Mouse (Mus musculus) adrenal gland, adult (tissue): ENCODE results near the gene Pcyt1b.
A peak's percentile ranks its signal among the peaks of the same experiment; 100 is the strongest.

ENCODE experiments used
- DNase-seq, 2 experiments: peaks; one replicate each; pipeline ENCODE4 v3.0.0; 2022 to 2023; ENCODE audit warnings: low spot score in 1 of 2; ENCODE audit not compliant: inconsistent age in 2 of 2

Pcyt1b gene

DNA sequence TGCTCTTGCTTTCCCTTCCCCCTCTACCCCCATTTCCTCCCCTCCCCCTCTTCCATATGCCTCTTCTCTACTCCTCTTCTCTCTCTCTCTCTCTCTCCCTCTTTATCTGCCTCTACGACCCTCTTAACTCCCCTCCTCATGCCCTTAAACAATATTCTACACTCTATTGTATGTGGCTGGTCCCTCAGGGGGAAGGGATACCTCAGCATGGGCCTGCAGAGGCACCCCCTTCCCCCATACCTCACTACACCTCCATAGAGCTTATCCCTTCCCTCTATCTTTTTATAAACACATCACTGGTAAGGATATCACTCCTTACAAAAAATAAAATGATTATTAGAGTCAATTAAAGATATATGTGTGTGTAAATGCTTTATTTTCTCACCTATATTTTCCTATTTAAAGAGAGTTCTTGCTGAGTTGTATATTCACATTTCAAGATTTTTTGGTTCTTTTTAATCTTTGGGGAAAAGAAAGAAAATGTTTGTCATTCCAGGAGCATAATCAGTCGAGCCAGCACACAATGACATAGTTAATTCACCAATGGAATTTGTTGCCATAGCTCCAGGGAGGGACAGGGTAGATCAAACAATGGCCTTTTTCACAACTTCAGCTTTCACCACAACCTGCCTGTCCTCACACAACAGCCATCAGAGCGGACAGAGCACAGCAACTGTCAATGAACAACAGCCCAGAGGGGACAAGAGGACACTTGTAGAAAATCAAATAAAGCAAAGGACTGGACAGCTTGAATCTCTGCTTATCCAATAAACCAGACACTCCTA is at the start of gene Pcyt1b:
Gene Pcyt1b, plus strand, starts transcription at position 646 of the 785 bp plus-strand sequence.
- DNase-seq: no peak

DNA sequence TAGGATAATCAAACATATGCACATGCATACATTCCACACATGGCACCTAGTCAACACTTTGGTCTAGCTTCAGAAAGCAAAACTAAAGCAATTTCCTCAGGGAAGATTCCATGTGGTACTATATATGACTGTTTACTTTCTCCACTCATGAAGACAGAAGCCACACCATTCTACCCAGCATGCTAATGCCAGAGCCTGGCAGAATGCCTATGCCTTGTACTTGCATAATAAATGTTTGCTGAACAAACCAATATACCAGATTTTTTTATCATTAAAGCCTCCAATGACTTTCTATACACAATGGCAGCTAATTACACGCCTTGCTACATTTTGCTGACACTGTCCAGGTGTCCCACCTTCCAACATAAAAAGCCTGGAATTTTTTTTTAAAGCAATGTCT is 24.4 kb upstream of the Pcyt1b start:
- no peak for DNase-seq

DNA sequence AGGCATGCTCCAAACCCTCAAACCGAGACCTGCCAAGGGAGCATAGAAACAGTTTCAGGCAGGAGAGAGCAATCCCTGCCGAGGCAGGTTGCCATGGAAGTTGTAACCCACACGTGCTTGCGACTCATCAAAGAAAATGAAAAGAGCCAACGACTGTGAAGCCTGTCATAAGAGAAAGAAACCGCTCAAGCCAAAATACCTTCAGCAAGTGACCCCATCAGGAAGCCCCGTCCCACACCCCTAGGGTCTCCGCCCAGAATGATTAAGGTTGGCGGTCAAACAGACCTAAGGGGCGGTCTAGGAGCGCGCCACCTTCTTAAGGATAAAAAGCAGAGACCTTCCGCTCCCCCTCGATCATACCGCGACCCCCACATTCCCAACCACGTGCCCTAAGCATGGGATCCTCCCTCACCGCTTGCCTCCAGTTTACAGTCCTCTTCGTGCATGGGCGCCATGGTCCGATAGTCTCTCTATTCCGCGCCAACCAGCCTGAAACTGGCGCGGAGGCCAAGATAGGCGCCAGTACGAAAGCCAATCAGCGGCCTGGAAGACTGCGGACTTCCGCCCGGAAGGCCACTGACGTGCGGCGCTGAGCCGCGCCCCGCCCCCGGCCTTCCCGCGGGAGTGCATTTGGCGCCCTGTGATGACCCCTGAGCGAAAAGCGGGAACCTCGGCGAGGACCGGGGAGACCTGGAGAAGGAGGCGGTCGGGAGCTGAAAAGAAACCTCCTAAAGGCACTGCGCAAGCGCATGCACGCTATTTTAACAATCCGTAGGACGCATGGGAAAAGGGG is 22.8 kb upstream of the Pcyt1b start, which contains the start of gene Pola1:
Gene Pola1, minus strand, starts transcription at position 499 of the 793 bp plus-strand sequence.
- DNase-seq: peak; percentile 90 to 94

DNA sequence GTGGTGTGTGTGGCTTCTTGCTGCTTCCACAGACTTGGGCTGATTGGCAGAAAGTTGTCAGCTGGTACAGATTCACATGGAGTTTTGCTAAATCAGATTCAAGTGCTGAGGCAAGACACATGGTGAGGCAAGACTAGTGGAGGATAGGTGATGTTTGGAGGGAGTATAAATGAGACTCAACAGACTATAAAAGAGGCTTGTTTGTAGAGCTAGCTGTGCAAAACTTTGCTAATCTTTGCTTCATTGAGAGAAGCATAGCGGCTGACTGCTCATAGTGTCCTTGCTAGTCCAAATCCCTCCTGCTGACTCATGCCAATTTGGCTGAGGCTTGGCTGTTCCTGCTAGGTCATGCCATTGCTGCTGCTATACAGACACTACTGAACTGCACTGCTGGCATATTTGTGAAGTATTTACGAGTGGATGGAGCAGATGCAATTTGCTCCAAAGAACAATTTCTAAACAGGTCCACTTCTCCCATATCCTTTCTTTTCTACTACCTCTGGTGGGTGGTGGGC is 19.7 kb upstream of the Pcyt1b start:
- DNase-seq: peak; percentile 57 to 78

DNA sequence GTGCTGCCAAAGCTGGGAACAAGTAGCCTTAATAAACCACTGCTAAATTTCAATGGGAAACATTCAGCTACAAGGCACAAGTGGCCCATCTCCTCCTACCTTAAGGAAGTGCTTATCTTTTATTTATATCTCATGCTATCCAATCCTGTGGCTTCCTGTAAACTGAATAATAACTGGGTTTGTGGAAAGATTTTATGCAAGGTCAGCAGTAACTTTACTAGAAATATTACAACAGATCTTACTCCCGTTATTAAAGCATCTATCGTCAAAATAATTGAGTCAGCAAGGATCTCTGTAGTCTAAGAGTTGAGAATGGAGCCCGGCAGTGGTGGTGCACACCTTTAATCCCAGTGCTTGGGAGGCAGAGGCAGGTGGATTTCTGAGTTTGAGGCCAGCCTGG is 11.1 kb upstream of the Pcyt1b start:
- DNase-seq: no peak

DNA sequence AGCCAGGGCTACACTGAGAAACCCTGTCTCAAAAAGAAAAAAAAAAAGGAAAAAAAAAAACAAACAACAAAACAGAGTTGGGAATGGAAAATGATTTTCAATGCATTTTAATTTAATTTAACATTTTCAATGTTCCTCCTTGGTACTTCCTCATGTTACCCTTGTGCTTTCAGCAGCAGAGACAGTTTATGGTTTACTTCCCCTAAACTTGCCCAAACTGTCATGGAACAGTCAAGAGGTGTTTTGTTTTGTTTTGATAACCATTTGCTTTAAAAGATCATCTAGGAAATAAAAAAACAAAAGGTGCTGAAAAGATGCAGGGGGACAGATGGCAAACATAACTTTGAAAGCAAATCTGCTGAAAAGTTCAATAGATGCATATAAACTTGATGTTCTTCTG is 10.6 kb upstream of the Pcyt1b start:
- DNase-seq: no peak

GRCm38 (mm10) chrX:93650738-93651137 is 3.9 kb upstream of the Pcyt1b start:
- no peak for DNase-seq

- DNase-seq: no peak
Observed at GRCm38 (mm10) chrX:93655153-93655552, 490 bp downstream of the Pcyt1b start.

GRCm38 (mm10) chrX:93663919-93664586 is 9.4 kb downstream of the Pcyt1b start:
- DNase-seq: no peak

DNA sequence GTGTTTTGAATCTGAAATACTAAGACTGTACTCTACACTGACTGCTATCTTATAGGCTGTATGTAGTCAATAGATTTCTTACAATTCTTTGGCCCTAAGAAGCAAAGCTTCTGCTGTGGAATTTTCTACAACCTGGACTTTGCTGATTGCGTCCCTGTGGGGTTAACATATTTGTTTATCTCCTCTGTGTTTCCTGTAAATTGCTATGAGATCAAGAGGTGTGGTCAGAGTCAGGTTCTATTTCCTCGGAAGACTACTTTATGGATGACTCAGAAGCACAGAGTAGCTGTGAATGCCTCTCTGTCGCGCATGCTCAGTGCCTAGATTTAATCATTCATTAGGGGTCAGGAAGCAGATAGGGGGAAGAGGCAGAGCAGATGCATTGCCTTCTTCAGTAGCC is 10.1 kb downstream of the Pcyt1b start:
- no peak for DNase-seq

GRCm38 (mm10) chrX:93674432-93674831 is 19.8 kb downstream of the Pcyt1b start:
- no peak for DNase-seq

DNA sequence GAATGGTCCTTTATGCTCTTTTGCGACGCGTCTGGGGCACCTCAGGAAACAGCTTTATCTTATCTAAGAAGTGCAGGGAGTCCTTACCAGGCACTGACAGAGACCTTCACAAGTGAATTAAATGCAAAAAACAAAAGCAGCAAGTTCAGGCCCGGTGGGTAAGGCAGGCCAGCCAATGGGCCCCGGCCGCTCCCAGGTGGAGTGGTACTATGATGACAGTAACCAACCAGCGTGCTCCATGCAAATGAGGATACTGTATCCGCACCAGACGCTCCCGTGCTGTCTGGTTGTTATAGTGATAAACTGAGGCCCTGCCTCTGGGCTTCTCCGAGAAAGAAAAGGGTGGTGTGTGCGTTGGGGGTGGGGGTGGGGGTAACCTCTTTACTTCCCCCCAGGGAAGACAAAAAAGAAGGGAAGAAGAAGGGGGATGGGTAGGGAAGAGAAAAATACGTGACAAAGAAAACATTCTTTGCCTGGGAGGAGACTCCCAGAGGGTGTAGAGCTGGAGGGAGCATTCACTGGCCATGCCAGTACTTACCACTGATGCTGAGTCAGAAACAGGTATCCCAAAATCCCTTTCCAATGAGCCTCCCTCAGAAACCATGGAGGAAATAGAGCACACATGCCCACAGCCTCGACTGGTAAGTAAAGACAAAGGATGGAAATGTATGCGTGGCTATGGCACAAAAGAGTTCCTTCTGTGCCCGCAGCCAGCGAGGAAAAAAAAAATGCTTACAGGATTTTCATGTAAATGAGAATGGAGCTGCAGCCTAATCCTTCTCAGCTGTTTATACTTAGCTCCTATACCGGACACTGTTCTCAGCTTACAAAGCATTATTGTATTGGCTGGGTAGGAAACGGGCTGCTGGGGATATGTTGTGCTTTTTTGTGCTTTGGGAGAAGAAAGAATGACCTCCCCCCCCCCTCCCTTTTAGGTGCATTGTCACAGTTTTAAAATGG is 20.5 kb downstream of the Pcyt1b start:
- peak; percentile 55 to 69 for DNase-seq

- no peak for DNase-seq
Observed at GRCm38 (mm10) chrX:93676228-93676627, 21.6 kb downstream of the Pcyt1b start.

DNA sequence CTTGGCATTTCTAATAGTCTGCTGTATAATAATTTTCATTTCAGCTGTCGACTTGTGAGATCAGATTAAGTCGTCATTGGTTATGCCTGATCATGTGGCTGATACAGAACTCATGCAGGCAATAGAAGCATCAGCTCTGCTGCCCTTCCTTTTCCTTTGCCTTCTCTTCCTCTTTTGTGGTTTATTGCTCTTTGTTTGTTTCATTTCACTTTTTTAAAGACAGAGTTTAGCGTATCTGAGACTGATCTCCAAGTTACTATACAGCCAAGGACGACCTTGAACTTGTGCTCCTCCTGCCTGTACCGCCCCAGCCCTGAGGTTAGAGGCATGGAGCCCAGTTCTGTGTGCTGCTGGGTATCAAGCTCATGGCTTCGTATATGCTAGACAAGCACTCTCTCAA is 34.6 kb downstream of the Pcyt1b start:
- no peak for DNase-seq

- DNase-seq: no peak
Observed at GRCm38 (mm10) chrX:93690672-93691071, 36.0 kb downstream of the Pcyt1b start.

DNA sequence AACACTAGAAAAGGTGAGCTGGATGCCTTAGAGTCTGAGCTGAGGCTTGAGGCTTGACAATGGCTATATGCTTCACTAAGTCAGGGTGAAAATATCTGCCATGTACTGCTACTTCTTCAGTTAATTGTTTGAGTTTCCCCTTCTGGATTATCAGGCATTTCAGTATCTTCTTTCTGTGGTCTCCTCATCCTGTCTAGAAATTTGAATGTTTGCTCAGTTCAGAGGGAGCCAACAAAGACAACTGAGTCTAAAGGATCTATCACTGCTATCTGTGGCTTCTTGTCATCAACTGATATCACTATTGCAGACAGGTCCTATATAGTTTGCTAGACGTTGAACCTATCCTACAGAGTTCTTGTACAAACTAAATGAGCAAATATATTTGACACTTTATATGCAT is 42.9 kb downstream of the Pcyt1b start:
- DNase-seq: no peak

GRCm38 (mm10) chrX:93700528-93701225 is 46.0 kb downstream of the Pcyt1b start:
- DNase-seq: peak; percentile 62 to 83

- DNase-seq: no peak
Observed at GRCm38 (mm10) chrX:93712566-93712965, 57.9 kb downstream of the Pcyt1b start.

- DNase-seq: no peak
Observed at GRCm38 (mm10) chrX:93729529-93729928, 74.9 kb downstream of the Pcyt1b start.

DNA sequence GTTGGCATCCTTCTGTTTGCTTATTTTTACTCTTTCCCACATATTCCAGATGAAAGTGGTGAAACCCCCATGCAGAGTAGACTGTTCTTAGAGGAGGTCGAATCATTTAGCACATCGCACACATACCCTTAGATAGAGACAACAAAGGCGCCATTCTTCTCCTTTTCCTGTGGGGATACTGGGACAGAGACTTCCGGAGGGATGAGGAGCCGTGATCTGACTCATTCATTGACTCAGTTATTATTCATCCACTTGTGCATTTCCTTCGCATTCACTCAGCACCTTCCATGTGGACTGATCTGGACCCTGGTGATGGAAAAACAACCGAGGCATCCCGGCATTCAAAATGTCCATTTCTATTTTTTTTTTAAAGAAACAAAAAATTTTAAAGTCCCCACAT is 76.2 kb downstream of the Pcyt1b start:
- DNase-seq: no peak
